Mouse (Mus musculus): Measurements from ENCODE around the gene Ext2.

The Ext2 gene

DNA sequence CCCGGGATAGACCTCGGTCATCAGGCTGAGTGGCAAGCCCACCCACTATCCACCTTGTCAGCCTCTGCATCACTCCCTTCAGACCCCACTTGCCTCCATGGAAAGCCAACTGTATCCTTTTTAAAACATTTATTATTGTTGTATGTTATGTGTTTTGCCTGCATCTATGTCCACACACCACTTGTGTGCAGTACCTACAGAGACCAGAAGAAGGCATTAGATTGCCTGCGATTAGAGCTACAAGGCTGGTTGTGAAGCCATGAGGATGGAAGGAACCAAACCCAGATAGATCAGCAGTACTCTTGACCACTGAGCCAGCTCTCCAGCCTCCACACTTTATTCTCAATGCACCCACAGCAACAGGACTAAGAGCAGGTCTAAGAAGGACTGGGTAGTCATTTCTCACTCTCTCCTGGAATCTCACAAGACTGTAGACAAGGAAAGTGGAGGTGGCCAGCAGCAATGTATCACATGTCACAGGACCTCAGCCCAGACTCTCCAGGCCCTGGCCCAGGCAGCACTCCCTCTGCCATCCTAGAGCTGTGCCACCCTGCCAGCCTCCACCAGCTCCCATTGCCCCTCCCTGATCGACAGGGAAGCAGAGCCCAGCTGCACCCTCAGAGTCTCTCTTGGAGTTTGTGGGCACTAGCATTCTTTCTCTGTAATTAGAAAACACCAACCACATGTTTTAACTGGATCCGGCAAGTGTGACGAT lies 15.7 kb downstream of the Ext2 start:
- DNase-seq (ENCODE audit: low spot score in 2 of 2) = no peak

- DNase-seq (ENCODE audit: low spot score in 2 of 2) = no peak
Observed at GRCm38 (mm10) chr2:93805523-93805922, 16.8 kb downstream of the Ext2 start.

DNA sequence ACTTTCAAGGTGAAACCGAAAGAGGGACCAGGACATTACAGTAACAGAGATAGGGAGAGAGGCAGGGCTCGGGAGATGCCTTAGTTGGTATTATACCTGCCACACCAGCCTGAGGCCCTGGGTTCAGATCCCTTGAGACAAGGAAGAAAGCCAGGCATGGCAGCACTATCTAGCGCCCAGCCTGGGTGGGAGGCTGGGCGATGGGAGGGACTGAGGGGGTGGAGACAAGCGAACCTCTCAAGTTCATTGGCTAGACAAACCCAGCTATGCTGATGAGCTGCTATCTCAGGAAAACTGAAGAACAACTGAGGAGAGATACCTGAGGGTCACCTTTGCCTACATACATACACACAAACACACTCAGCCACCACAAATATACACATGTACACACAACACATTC lies 17.3 kb downstream of the Ext2 start:
- no peak for DNase-seq (ENCODE audit: low spot score in 2 of 2)

DNA sequence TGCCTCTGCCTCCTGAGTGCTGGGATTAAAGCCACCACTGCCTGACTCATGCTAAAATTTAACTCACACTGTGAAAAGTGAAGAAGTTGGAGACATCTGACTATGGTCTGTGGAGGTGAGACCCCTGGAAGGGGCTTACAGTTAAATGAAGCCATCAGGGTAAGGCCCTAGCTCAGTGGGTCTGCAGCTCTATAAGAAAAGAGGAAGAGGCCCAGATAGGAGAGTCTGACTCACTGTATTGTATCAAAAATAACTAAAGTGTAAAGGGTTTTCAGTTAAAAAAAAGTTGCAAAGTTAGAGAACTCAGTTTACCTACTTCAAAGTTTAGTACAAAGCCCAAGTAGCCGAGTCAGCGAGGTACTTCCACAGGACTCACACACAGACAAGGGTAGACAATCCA lies 19.4 kb downstream of the Ext2 start:
- no peak for DNase-seq (ENCODE audit: low spot score in 2 of 2)

DNA sequence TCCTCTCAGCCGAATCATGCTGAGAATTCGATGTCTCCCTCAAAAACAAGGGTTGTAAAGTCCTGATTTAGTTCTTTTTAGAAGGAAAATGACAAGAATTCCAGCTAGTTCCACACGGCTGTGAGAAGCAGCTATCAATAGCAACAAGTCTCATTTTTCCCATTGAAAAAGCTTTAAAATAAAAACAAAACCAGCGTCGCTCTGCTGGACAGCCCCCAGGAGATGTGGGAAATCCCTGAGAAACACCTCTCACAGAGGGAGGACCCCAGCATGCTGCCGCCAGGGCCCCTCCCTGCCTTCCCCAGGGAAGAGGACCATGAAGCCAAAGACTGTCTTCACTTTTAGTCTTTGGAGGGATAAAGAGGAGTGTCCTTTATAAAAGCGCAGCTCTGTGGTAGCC lies 21.3 kb downstream of the Ext2 start:
- DNase-seq (ENCODE audit: low spot score in 2 of 2) = no peak

GRCm38 (mm10) chr2:93797162-93797795 lies 25.1 kb downstream of the Ext2 start:
- no peak for DNase-seq (ENCODE audit: low spot score in 2 of 2)

DNA sequence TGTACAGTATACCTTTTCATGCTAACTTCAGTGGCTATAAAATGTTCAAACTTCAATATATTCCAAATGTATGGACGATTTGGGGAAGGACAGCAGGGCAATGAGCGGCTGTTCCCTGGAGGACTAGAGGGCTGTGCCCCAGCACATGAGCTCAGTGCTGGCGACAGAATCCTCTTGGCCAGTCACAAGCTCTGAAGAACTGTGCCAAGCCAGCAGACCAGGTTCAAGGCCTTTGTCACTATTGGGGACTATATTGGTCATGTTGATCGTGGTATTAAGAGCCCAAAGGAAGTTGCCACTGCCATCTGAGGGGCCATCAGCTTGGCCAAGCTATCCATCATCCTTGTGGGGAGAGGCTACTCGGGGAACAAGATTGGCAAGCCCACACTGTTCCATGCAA lies 28.0 kb downstream of the Ext2 start:
- DNase-seq (ENCODE audit: low spot score in 2 of 2) = no peak

DNA sequence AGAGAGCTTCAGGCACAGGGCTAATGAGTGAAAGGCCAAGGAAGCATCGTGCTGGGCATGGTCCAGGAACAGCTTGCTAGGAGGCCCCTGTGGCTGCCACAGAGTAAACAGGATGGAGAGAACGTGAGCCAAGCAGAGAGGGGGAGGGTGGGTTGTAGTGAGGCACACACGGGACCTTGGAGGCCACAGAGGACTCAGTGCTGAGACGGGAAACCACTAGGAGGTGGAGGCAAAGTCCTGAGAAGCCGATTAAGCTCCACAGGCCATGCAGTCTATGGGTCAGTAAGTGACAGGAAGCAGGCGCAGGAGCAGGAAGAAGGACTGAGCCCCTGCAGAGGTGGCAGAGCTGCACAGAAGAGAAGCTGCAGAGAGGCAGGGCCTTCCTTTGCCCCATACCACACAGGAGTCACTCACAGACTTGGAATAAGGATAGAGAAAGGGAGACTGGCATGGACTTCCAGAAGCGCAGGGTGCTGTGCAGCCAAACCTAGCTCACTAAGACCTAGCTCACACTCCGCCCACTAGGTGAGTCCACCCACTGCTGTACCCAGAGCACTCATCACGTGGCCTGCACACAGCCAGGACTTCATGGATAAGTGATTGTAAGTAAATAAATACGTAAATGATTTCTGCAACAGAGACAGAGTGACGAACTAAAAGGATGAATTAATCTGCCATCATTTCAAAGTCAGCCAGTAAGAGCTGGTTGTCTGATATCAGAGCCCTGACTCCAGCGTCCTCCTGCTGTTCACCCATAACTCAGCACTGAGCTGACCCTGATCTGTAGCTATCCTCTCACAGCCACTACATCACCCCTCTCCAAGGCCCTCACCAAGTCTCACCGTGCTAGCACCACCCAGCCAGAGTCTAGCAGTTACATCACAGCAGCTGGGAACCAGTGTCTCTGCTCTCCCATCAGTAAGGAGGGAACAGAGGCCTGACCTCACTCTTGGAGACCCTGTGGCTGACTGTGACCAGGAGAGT lies 30.6 kb downstream of the Ext2 start:
- DNase-seq (ENCODE audit: low spot score in 2 of 2) = no peak

DNA sequence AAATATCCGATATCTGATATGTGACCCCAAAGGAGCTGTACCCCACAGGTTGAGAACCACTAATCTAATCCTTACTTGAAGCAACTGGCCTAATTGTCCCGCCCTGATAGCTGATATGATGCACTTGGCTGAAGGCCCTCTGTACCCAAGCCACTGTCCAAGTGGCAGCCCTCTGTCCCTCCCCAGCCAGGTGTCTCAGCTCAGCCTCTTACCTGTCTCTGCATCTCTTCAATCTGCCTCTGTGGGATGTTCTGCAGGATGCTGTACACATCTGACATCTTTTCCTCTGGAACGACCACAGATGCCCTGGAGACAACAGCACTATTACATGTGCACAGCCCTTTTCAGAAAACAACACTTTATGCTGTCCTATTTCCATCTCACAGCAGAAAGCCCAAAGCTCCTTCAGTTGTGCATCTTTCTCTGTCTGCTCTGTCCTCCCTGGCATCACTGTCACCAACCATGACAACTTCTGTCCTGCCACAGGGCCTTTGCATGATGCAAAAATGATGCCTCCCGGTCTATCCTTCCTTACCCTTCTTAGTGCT lies 31.5 kb downstream of the Ext2 start:
- DNase-seq (ENCODE audit: low spot score in 2 of 2) = no peak

DNA sequence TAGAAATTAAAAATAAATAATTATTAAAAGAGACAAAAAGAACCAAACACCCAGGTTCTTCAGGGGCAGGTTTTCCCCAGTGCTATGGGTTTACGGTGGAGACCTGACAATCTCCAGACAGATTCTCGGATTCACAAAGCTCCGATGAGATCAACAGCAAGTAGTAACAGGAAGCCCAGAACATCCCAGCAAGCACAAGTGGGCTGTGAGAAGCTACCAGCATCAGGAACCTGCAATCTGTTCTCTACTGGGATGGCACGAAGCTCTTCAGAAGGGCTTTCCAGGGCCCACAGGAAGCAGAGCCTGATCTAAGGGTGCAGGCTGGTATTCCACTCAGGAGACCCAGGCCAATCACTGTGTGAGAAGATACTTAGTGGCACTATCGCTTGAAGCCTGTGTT lies 33.8 kb downstream of the Ext2 start:
- DNase-seq (ENCODE audit: low spot score in 2 of 2) = no peak

DNA sequence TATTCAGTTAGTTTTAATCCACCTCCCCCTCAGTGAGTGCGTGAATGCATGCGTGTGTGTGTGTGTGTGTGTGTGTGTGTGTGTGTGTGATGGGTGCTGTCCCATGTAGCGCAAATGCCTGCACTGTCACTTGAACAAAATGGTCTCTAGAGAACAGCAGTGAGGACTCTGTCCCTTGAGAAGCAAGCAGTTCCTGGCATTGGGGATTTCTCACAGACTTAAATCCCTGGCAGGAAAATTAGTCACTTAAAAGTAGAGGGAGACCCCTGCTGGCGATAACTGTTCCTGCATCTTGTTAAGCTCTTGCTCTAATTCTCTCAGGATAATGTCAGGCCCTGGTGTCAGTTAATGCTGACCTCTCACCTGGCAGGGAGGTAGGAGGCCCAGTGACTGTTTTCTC lies 36.2 kb downstream of the Ext2 start:
- peak; percentile 10 to 65 for DNase-seq (ENCODE audit: low spot score in 2 of 2)

GRCm38 (mm10) chr2:93785432-93785798 lies 37.0 kb downstream of the Ext2 start:
- no peak for DNase-seq (ENCODE audit: low spot score in 2 of 2)

DNA sequence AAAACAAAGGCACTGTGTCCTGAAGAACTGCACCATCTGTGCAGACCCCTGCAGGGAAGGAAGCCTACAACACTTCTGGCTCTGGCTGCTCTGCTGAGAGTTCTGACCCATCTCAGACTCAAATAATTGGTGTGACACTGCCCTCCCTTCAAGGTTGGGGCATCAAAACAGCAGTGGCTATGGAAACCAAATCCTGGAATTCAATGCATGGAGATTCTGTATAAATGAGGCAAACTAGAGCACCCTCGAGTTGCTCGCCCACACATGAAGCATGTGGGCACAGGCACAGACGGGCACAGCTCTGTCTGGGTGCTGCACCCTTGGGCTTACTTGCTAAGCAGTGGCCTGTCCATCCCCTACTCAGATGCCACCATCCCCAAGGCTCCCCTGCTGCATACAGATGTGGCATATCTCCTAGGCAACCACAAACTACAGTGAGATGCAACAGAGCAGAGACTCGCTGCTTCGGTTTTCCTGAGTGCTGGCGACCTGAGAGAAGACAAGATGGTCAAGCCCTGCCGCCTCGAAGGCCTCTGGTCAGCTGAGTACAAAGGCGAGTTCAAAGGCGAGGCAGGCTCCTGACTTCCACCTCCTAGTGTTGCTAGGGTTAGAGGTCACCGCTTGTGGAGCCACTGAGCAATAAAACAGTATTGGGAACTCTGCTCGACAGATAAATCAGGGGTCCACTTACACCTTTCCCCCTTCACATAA lies 37.5 kb downstream of the Ext2 start:
- DNase-seq (ENCODE audit: low spot score in 2 of 2) = no peak

- no peak for DNase-seq (ENCODE audit: low spot score in 2 of 2)
Observed at GRCm38 (mm10) chr2:93783926-93784539, 38.3 kb downstream of the Ext2 start.

GRCm38 (mm10) chr2:93782682-93783081 lies 39.7 kb downstream of the Ext2 start:
- no peak for DNase-seq (ENCODE audit: low spot score in 2 of 2)

- no peak for DNase-seq (ENCODE audit: low spot score in 2 of 2)
Observed at GRCm38 (mm10) chr2:93782156-93782555, 40.2 kb downstream of the Ext2 start.

DNA sequence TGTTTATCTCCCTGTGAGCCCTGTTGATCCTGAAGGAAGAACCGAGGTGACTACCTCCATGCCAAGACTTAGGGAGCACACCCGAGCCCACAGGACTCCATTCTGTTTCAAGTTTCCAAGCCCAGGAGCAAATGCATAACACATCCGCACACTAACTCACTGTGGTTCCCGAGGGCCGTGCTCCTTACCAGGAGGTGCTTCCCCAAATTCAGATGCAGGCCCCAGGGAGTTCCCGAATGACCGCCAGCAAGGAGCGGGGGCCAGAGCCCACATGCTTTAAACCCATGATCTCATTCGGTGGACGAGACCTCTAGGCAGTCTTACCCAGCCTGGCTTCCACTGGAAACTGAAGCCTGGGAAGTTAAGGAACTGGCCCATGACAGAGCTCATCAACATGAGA lies 41.8 kb downstream of the Ext2 start:
- DNase-seq (ENCODE audit: low spot score in 2 of 2) = no peak

- DNase-seq (ENCODE audit: low spot score in 2 of 2) = no peak
Observed at GRCm38 (mm10) chr2:93779897-93780208, 42.5 kb downstream of the Ext2 start.

GRCm38 (mm10) chr2:93779081-93779896 lies 43.1 kb downstream of the Ext2 start:
- no peak for DNase-seq (ENCODE audit: low spot score in 2 of 2)

GRCm38 (mm10) chr2:93778616-93779015 lies 43.8 kb downstream of the Ext2 start:
- DNase-seq (ENCODE audit: low spot score in 2 of 2) = no peak

GRCm38 (mm10) chr2:93777056-93777430 lies 45.3 kb downstream of the Ext2 start:
- no peak for DNase-seq (ENCODE audit: low spot score in 2 of 2)

Measured in thymus, postnatal 10 days (tissue).